Mouse (Mus musculus) CH12.LX (cell line): ENCODE results near the gene Cd101. TPM values are rescaled to one million over a fixed set of nuclear protein-coding genes. Genes with fewer than 3 reads are reported as not detected.

Experiments
- DNase-seq: peaks from one replicate; pipeline ENCODE4 v3.0.0-alpha.2; 2013; ENCODE audit errors: extremely low read depth
- H3K27ac ChIP-seq: 2 replicates; pipeline ENCODE4 v1.5.1; 2012; ENCODE audit warnings: low read depth, mild to moderate bottlenecking, control low read depth, moderate library complexity; ENCODE audit not compliant: insufficient read depth
- H3K27me3 ChIP-seq: replicated peaks from 2 replicates; pipeline ENCODE3; 2012; ENCODE audit warnings: inconsistent platforms
- H3K36me3 ChIP-seq, 2 experiments: replicated peaks in 1 of 2; 2 replicates each; pipeline versions ENCODE3 to v1.6.1; 2012; ENCODE audit warnings: inconsistent platforms in 1 of 2, low read length in 1 of 2, mild to moderate bottlenecking in 1 of 2, mixed read lengths in 1 of 2, moderate library complexity in 1 of 2; ENCODE audit not compliant: control insufficient read depth in 1 of 2, insufficient read depth in 1 of 2
- H3K4me1 ChIP-seq, 2 experiments: 2 replicates each; pipeline ENCODE4 v1.6.1; 2012; ENCODE audit warnings: inconsistent platforms in 1 of 2, moderate library complexity in 1 of 2; ENCODE audit not compliant: insufficient read depth in 2 of 2, control insufficient read depth in 1 of 2
- H3K4me2 ChIP-seq: 2 replicates; pipeline ENCODE4 v1.6.1; 2012; ENCODE audit warnings: low read depth, mild to moderate bottlenecking, control low read depth; ENCODE audit not compliant: poor library complexity, insufficient read depth, severe bottlenecking
- H3K4me3 ChIP-seq, 3 experiments: fragments of 150-350 bp in 1 of 3; sonication (generic) in 1 of 3; replicated peaks in 1 of 3; 2 replicates each; pipeline versions ENCODE3 to v1.5.1; 2011 to 2012; ENCODE audit warnings: low read depth in 2 of 3, low read length in 2 of 3, mild to moderate bottlenecking in 2 of 3, moderate library complexity in 2 of 3, control low read depth in 1 of 3, improper control_type of control experiment in 1 of 3, inconsistent platforms in 1 of 3, mixed read lengths in 1 of 3; ENCODE audit not compliant: poor library complexity in 1 of 3
- H3K79me2 ChIP-seq: replicated peaks from 2 replicates; pipeline ENCODE4 v1.6.1; 2012; ENCODE audit warnings: mild to moderate bottlenecking, moderate library complexity; ENCODE audit not compliant: control insufficient read depth, poor library complexity, insufficient read depth, severe bottlenecking; ENCODE audit errors: extremely low read depth
- H3K9ac ChIP-seq: 2 replicates; pipeline ENCODE4 v1.6.1; 2012; ENCODE audit warnings: low read depth, mild to moderate bottlenecking, control low read depth, moderate library complexity; ENCODE audit not compliant: insufficient read depth
- H3K9me3 ChIP-seq: replicated peaks from 2 replicates; pipeline ENCODE3; 2012; ENCODE audit warnings: low read length, inconsistent platforms, mixed read lengths
- BHLHE40 ChIP-seq: IDR thresholded peaks from 2 replicates; pipeline ENCODE4 v1.6.1; 2011; ENCODE audit warnings: mild to moderate bottlenecking, low read depth, low read length, improper control_type of control experiment
- CHD1 ChIP-seq: IDR thresholded peaks from 2 replicates; pipeline ENCODE4 v1.6.1; 2012; ENCODE audit warnings: low read depth, low read length, improper control_type of control experiment, inconsistent platforms
- CHD2 ChIP-seq: IDR thresholded peaks from 2 replicates; pipeline ENCODE4 v1.6.1; 2011; ENCODE audit warnings: low read length, improper control_type of control experiment
- CTCF ChIP-seq, 2 experiments: IDR thresholded peaks in 1 of 2; conservative IDR thresholded peaks in 1 of 2; 2 replicates each; pipeline ENCODE4 v1.5.1; 2011 to 2012; ENCODE audit warnings: low read depth in 2 of 2, low read length in 2 of 2, improper control_type of control experiment in 1 of 2, inconsistent platforms in 1 of 2, mild to moderate bottlenecking in 1 of 2, moderate library complexity in 1 of 2
- E2F4 ChIP-seq: IDR thresholded peaks from 2 replicates; pipeline ENCODE4 v1.6.1; 2011; ENCODE audit warnings: low read depth, low read length, improper control_type of control experiment; ENCODE audit not compliant: insufficient replicate concordance
- ELF1 ChIP-seq: IDR thresholded peaks from 2 replicates; pipeline ENCODE4 v1.6.1; 2014; ENCODE audit warnings: low read depth, mild to moderate bottlenecking, inconsistent platforms, low read length, improper control_type of control experiment
- EP300 ChIP-seq: IDR thresholded peaks from 2 replicates; pipeline ENCODE4 v1.6.1; 2011; ENCODE audit warnings: low read length, improper control_type of control experiment
- HCFC1 ChIP-seq: IDR thresholded peaks from 2 replicates; pipeline ENCODE4 v1.6.1; 2012; ENCODE audit warnings: low read depth, mild to moderate bottlenecking, inconsistent platforms, low read length, improper control_type of control experiment
- IRF4 ChIP-seq: IDR thresholded peaks from 2 replicates; pipeline ENCODE4 v1.6.1; 2014; ENCODE audit warnings: low read depth, mild to moderate bottlenecking, inconsistent platforms, low read length, improper control_type of control experiment
- KAT2A ChIP-seq: IDR thresholded peaks from 2 replicates; pipeline ENCODE4 v1.6.1; 2012; ENCODE audit warnings: low read length, improper control_type of control experiment, inconsistent platforms; ENCODE audit not compliant: insufficient replicate concordance
- MAFK ChIP-seq: IDR thresholded peaks from 2 replicates; pipeline ENCODE4 v1.6.1; 2011; ENCODE audit warnings: low read length, improper control_type of control experiment; ENCODE audit not compliant: insufficient replicate concordance
- MEF2A ChIP-seq: IDR thresholded peaks from 2 replicates; pipeline ENCODE4 v1.6.1; 2014; ENCODE audit warnings: low read depth, mild to moderate bottlenecking, inconsistent platforms, low read length, improper control_type of control experiment, borderline replicate concordance
- MXI1 ChIP-seq: IDR thresholded peaks from 2 replicates; pipeline ENCODE4 v1.6.1; 2011; ENCODE audit warnings: mild to moderate bottlenecking, low read depth, low read length, improper control_type of control experiment
- NRF1 ChIP-seq: IDR thresholded peaks from 2 replicates; pipeline ENCODE4 v1.6.1; 2014; ENCODE audit warnings: low read depth, mild to moderate bottlenecking, inconsistent platforms, low read length, improper control_type of control experiment, moderate library complexity
- PAX5 ChIP-seq: IDR thresholded peaks from 2 replicates; pipeline ENCODE4 v1.6.1; 2012; ENCODE audit warnings: low read length, inconsistent platforms, mixed read lengths
- POLR2AphosphoS2 ChIP-seq: IDR thresholded peaks from 2 replicates; pipeline ENCODE4 v1.6.1; 2011; ENCODE audit warnings: low read depth, low read length, improper control_type of control experiment
- RAD21 ChIP-seq: IDR thresholded peaks from 2 replicates; pipeline ENCODE4 v1.6.1; 2011; ENCODE audit warnings: low read depth, mild to moderate bottlenecking, low read length, improper control_type of control experiment, moderate library complexity
- RCOR1 ChIP-seq: conservative IDR thresholded peaks from 2 replicates; pipeline ENCODE4 v1.6.1; 2012; ENCODE audit warnings: low read depth, mild to moderate bottlenecking, inconsistent platforms, low read length, improper control_type of control experiment
- SIN3A ChIP-seq: IDR thresholded peaks from 2 replicates; pipeline ENCODE4 v1.6.1; 2012; ENCODE audit warnings: low read length, improper control_type of control experiment, inconsistent platforms
- SMC3 ChIP-seq: IDR thresholded peaks from 2 replicates; pipeline ENCODE4 v1.6.1; 2011; ENCODE audit warnings: low read depth, low read length, improper control_type of control experiment
- TBP ChIP-seq: conservative IDR thresholded peaks from 2 replicates; pipeline ENCODE4 v1.6.1; 2011; ENCODE audit warnings: low read depth, low read length, improper control_type of control experiment
- UBTF ChIP-seq: IDR thresholded peaks from 2 replicates; pipeline ENCODE4 v1.6.1; 2012; ENCODE audit warnings: low read depth, mild to moderate bottlenecking, inconsistent platforms, low read length, improper control_type of control experiment, moderate library complexity
- USF2 ChIP-seq: conservative IDR thresholded peaks from 2 replicates; pipeline ENCODE4 v1.6.1; 2011; ENCODE audit warnings: low read depth, low read length, improper control_type of control experiment
- ZC3H11A ChIP-seq: IDR thresholded peaks from 2 replicates; pipeline ENCODE4 v1.6.1; 2012; ENCODE audit warnings: low read depth, mild to moderate bottlenecking, inconsistent platforms, low read length, improper control_type of control experiment
- ZKSCAN1 ChIP-seq: IDR thresholded peaks from 2 replicates; pipeline ENCODE4 v1.6.1; 2012; ENCODE audit warnings: low read depth, inconsistent platforms, low read length, improper control_type of control experiment, borderline replicate concordance
- ZMIZ1 ChIP-seq: IDR thresholded peaks from 2 replicates; pipeline ENCODE4 v1.6.1; 2012; ENCODE audit warnings: low read depth, mild to moderate bottlenecking, inconsistent platforms, low read length, improper control_type of control experiment
- ZNF384 ChIP-seq: IDR thresholded peaks from 2 replicates; pipeline ENCODE4 v1.6.1; 2012; ENCODE audit warnings: low read depth, low read length, improper control_type of control experiment, inconsistent platforms
- dilution Hi-C: fragments of 300-500 bp; cut with MboI; formaldehyde crosslinking; loops from 2 replicates; pipeline ENCODE4 v1.14.3; 2020; ENCODE audit warnings: low sequenced_read_pairs; ENCODE audit not compliant: extremely low pct_unique_long_range_greater_than_20kb, extremely low pct_ligation_motif_present
- in situ Hi-C: fragments of 300-500 bp; cut with MboI; formaldehyde crosslinking; loops from 3 replicates; pipeline ENCODE4 v1.14.3; 2019; ENCODE audit warnings: low sequenced_read_pairs, low pct_ligation_motif_present, low pct_unique_long_range_greater_than_20kb, mixed read lengths
- polyA plus RNA-seq: library from polyadenylated mRNA; unstranded; fragments of >175 nt; gene quantifications from 2 replicates; pipeline ENCODE4 v1.2.1, GENCODE M21; 2012; ENCODE audit warnings: low read depth; ENCODE audit not compliant: insufficient read length
- total RNA-seq, 2 experiments: library from RNA; depleted of rRNA; stranded (reverse); fragments of 300-350 nt in 1 of 2; fragments of >200 nt in 1 of 2; gene quantifications; 2 replicates each; pipeline ENCODE4 v1.2.3; 2012 to 2014

The Cd101 gene
- total and polyA plus RNA-seq, 3 experiments = not detected

GRCm38 (mm10) chr3:101031456-101032142 lies 2.2 kb upstream of the Cd101 start:
- Histone ChIP-seq H3K4me3 (no peak overlapping the region), H3K9ac (no peak overlapping the region), H3K27ac (no peak overlapping the region), H3K9me3 (no peaks in the 10 kb centered on the region)
- DNase-seq = no peak
- TF ChIP-seq BHLHE40 (no peak), IRF4 (no peak), MEF2A (no peak), CTCF (conservative IDR thresholded peaks at IDR 0.05 in 1 of 2, IDR thresholded peaks at IDR 0.05 in 1 of 2; ENCODE audit: low read depth in 2 of 2, low read length in 2 of 2) (no peak), POLR2AphosphoS2 (no peak), ZKSCAN1 (no peak), USF2 (no peak), RCOR1 (no peak), SIN3A (no peak), ELF1 (no peak), MAFK (no peak), SMC3 (no peak), EP300 (no peak), KAT2A (no peak), TBP (no peak), PAX5 (no peak), MXI1 (no peak), NRF1 (no peak), CHD2 (no peak), CHD1 (no peak)
- TF ChIP-seq, all 38 proteins: peak for 0
- no peaks in the 10 kb centered on the region for H3K36me3 ChIP-seq
- H3K79me2 ChIP-seq = no peaks in the 10 kb centered on the region
- H3K4me1 ChIP-seq = peaks cover 0 to 8% of the 10 kb centered on the region in 2 experiments; a peak in 2 of 4 replicates
- H3K27me3 ChIP-seq = no peaks in the 10 kb centered on the region
- in situ Hi-C loops (no loop called here), dilution Hi-C loops (no loop called here)
- no peak overlapping the region for H3K4me2 ChIP-seq

GRCm38 (mm10) chr3:101030630-101031029 lies 1.3 kb upstream of the Cd101 start:
- no peak for DNase-seq
- Histone ChIP-seq H3K27ac (no peak overlapping the region), H3K36me3 (no peaks in the 10 kb centered on the region), H3K9ac (no peak overlapping the region), H3K27me3 (no peaks in the 10 kb centered on the region), H3K4me2 (no peak overlapping the region), H3K4me1 (peaks cover 0 to 8% of the 10 kb centered on the region in 2 experiments; a peak in 2 of 4 replicates), H3K4me3 (no peak overlapping the region), H3K79me2 (no peaks in the 10 kb centered on the region), H3K9me3 (no peaks in the 10 kb centered on the region)
- TF ChIP-seq EP300 (no peak), TBP (no peak), SMC3 (no peak), ZMIZ1 (no peak), RAD21 (no peak), ZC3H11A (no peak), UBTF (no peak), MAFK (no peak), ZNF384 (no peak), HCFC1 (no peak), CHD2 (no peak), E2F4 (no peak)
- in situ Hi-C loops (no loop called here), dilution Hi-C loops (no loop called here)
